Mouse (Mus musculus): ENCODE data around the gene Lingo3. TPM values are rescaled to one million over a fixed set of nuclear protein-coding genes. Genes with fewer than 3 reads are reported as not detected.

Lingo3 gene
- polyA plus RNA-seq, 1 experiment from 2014 or later = 2.7 TPM

- WGBS = 85% methylated on average over 3 of the region's 3 CpGs
- Histone ChIP-seq H3K9me3 (replicated peaks; ENCODE audit: control insufficient read depth, low read length) (no peaks in the 10 kb centered on the region), H3K4me2 (ENCODE audit: low read length) (no peak overlapping the region), H3K36me3 (ENCODE audit: control insufficient read depth, insufficient read depth, low read length) (peaks cover 55% of the 10 kb centered on the region), H3K9ac (ENCODE audit: low read length) (no peak overlapping the region), H3K27me3 (replicated peaks; ENCODE audit: control insufficient read depth, insufficient read depth, low read length) (0 out of 2 replicates have a peak, but pooled peaks cover 1% of the 10 kb centered on the region), H3K4me3 (ENCODE audit: low read depth, low read length) (no peak overlapping the region), H3K27ac (ENCODE audit: low read depth, low read length) (no peak overlapping the region), H3K4me1 (ENCODE audit: control insufficient read depth, insufficient read depth, low read length) (peaks cover 20% of the 10 kb centered on the region)
- DNase-seq (ENCODE audit: low spot score) = no peak
- no peak for ATAC-seq
These were observed 40.8 kb downstream of the Lingo3 start for GRCm38 (mm10) chr10:80802996-80803395.

- H3K9me3 ChIP-seq (replicated peaks; ENCODE audit: control insufficient read depth, low read length) = no peaks in the 10 kb centered on the region
- no peak for DNase-seq (ENCODE audit: low spot score)
- no peak overlapping the region for H3K4me2 ChIP-seq (ENCODE audit: low read length)
- peaks cover 55% of the 10 kb centered on the region for H3K36me3 ChIP-seq (ENCODE audit: control insufficient read depth, insufficient read depth, low read length)
- no peak overlapping the region for H3K27ac ChIP-seq (ENCODE audit: low read depth, low read length)
- no peak for ATAC-seq
- WGBS = 86% methylated on average over 10 of the region's 10 CpGs
- H3K27me3 ChIP-seq (replicated peaks; ENCODE audit: control insufficient read depth, insufficient read depth, low read length) = no peaks in the 10 kb centered on the region
- H3K9ac ChIP-seq (ENCODE audit: low read length) = no peak overlapping the region
- H3K4me3 ChIP-seq (ENCODE audit: low read depth, low read length) = no peak overlapping the region
- peaks cover 17% of the 10 kb centered on the region for H3K4me1 ChIP-seq (ENCODE audit: control insufficient read depth, insufficient read depth, low read length)
These were observed 41.5 kb downstream of the Lingo3 start for GRCm38 (mm10) chr10:80802204-80802912.

- ATAC-seq = no peak
- no peaks in the 10 kb centered on the region for H3K9me3 ChIP-seq (replicated peaks; ENCODE audit: control insufficient read depth, low read length)
- H3K4me3 ChIP-seq (ENCODE audit: low read depth, low read length) = peak overlapping the region; percentile 91
- WGBS = 2% methylated on average over 18 of the region's 18 CpGs
- H3K4me2 ChIP-seq (ENCODE audit: low read length) = peak overlapping the region; percentile 98
- peak overlapping the region; percentile 94 for H3K27ac ChIP-seq (ENCODE audit: low read depth, low read length)
- DNase-seq (ENCODE audit: low spot score) = peak; percentile 27
- H3K9ac ChIP-seq (ENCODE audit: low read length) = peak overlapping the region; percentile 93
- peaks cover 19% of the 10 kb centered on the region for H3K4me1 ChIP-seq (ENCODE audit: control insufficient read depth, insufficient read depth, low read length)
- H3K36me3 ChIP-seq (ENCODE audit: control insufficient read depth, insufficient read depth, low read length) = peaks cover 69% of the 10 kb centered on the region
- H3K27me3 ChIP-seq (replicated peaks; ENCODE audit: control insufficient read depth, insufficient read depth, low read length) = no peaks in the 10 kb centered on the region
These were observed 44.7 kb downstream of the Lingo3 start for GRCm38 (mm10) chr10:80799070-80799566.

- Histone ChIP-seq H3K9me3 (replicated peaks; ENCODE audit: control insufficient read depth, low read length) (no peaks in the 10 kb centered on the region), H3K4me3 (ENCODE audit: low read depth, low read length) (peak within 1 kb of the TSS; percentile 91), H3K4me2 (ENCODE audit: low read length) (peak within 1 kb of the TSS; percentile 98), H3K27me3 (replicated peaks; ENCODE audit: control insufficient read depth, insufficient read depth, low read length) (no peaks in the 10 kb centered on the region), H3K27ac (ENCODE audit: low read depth, low read length) (peak within 1 kb of the TSS; percentile 94), H3K9ac (ENCODE audit: low read length) (peak within 1 kb of the TSS; percentile 93), H3K36me3 (ENCODE audit: control insufficient read depth, insufficient read depth, low read length) (peaks cover 69% of the 10 kb centered on the region), H3K4me1 (ENCODE audit: control insufficient read depth, insufficient read depth, low read length) (peaks cover 19% of the 10 kb centered on the region)
- under 1% methylated on average over 102 of the region's 104 CpGs for WGBS
- peak; percentile 95 for ATAC-seq
- peak; percentile 99 for DNase-seq (ENCODE audit: low spot score)
These were observed 45.5 kb downstream of the Lingo3 start, which contains the start of the genes Sf3a2 and Plekhj1 for GRCm38 (mm10) chr10:80798150-80799006. Gene Sf3a2, plus strand, starts transcription at chr10:80798198. Gene Plekhj1, minus strand, starts transcription at chr10:80798626.

GRCm38 (mm10) chr10:80797186-80798149 lies 46.4 kb downstream of the Lingo3 start:
- H3K36me3 ChIP-seq (ENCODE audit: control insufficient read depth, insufficient read depth, low read length) = peaks cover 69% of the 10 kb centered on the region
- 2% methylated on average over 53 of the region's 59 CpGs for WGBS

GRCm38 (mm10) chr10:80796307-80796848 lies 47.5 kb downstream of the Lingo3 start:
- Histone ChIP-seq H3K4me1 (ENCODE audit: control insufficient read depth, insufficient read depth, low read length) (peaks cover 19% of the 10 kb centered on the region), H3K4me2 (ENCODE audit: low read length) (peak overlapping the region; percentile 98), H3K4me3 (ENCODE audit: low read depth, low read length) (peak overlapping the region; percentile 91; the same call in 1 of the 2 replicates), H3K27me3 (replicated peaks; ENCODE audit: control insufficient read depth, insufficient read depth, low read length) (no peaks in the 10 kb centered on the region), H3K36me3 (ENCODE audit: control insufficient read depth, insufficient read depth, low read length) (peaks cover 69% of the 10 kb centered on the region), H3K9ac (ENCODE audit: low read length) (peak overlapping the region; percentile 93; the same call in 1 of the 2 replicates), H3K27ac (ENCODE audit: low read depth, low read length) (no peak overlapping the region), H3K9me3 (replicated peaks; ENCODE audit: control insufficient read depth, low read length) (no peaks in the 10 kb centered on the region)
- WGBS = 87% methylated on average over 9 of the region's 9 CpGs
- ATAC-seq (no peak), DNase-seq (ENCODE audit: low spot score) (no peak)

More at GRCm38 (mm10) chr10:80797186-80798149, 46.4 kb downstream of the Lingo3 start:
- Histone ChIP-seq H3K9me3 (replicated peaks; ENCODE audit: control insufficient read depth, low read length) (no peaks in the 10 kb centered on the region), H3K27ac (ENCODE audit: low read depth, low read length) (peak overlapping the region; percentile 94), H3K4me2 (ENCODE audit: low read length) (peak overlapping the region; percentile 98), H3K9ac (ENCODE audit: low read length) (peak overlapping the region; percentile 93), H3K4me3 (ENCODE audit: low read depth, low read length) (peak overlapping the region; percentile 91), H3K27me3 (replicated peaks; ENCODE audit: control insufficient read depth, insufficient read depth, low read length) (no peaks in the 10 kb centered on the region), H3K4me1 (ENCODE audit: control insufficient read depth, insufficient read depth, low read length) (peaks cover 19% of the 10 kb centered on the region)
- ATAC-seq (peak; percentile 73), DNase-seq (ENCODE audit: low spot score) (no peak)

GRCm38 (mm10) chr10:80794750-80795149 lies 49.1 kb downstream of the Lingo3 start:
- H3K4me2 ChIP-seq (ENCODE audit: low read length) = no peak overlapping the region
- H3K27me3 ChIP-seq (replicated peaks; ENCODE audit: control insufficient read depth, insufficient read depth, low read length) = no peaks in the 10 kb centered on the region
- no peak overlapping the region for H3K27ac ChIP-seq (ENCODE audit: low read depth, low read length)
- no peak overlapping the region for H3K9ac ChIP-seq (ENCODE audit: low read length)
- H3K9me3 ChIP-seq (replicated peaks; ENCODE audit: control insufficient read depth, low read length) = no peaks in the 10 kb centered on the region
- H3K4me3 ChIP-seq (ENCODE audit: low read depth, low read length) = no peak overlapping the region
- H3K36me3 ChIP-seq (ENCODE audit: control insufficient read depth, insufficient read depth, low read length) = peaks cover 71% of the 10 kb centered on the region
- peaks cover 15% of the 10 kb centered on the region for H3K4me1 ChIP-seq (ENCODE audit: control insufficient read depth, insufficient read depth, low read length)
- DNase-seq (ENCODE audit: low spot score) (no peak), ATAC-seq (no peak)
- WGBS = 76% methylated on average over 8 of the region's 8 CpGs

- H3K27me3 ChIP-seq (replicated peaks; ENCODE audit: control insufficient read depth, insufficient read depth, low read length) = no peaks in the 10 kb centered on the region
- H3K4me3 ChIP-seq (ENCODE audit: low read depth, low read length) = no peak overlapping the region
- DNase-seq (ENCODE audit: low spot score) (no peak), ATAC-seq (no peak)
- no peaks in the 10 kb centered on the region for H3K9me3 ChIP-seq (replicated peaks; ENCODE audit: control insufficient read depth, low read length)
- H3K36me3 ChIP-seq (ENCODE audit: control insufficient read depth, insufficient read depth, low read length) = peaks cover 79% of the 10 kb centered on the region
- peaks cover 9% of the 10 kb centered on the region; the same call in 1 of the 2 replicates for H3K4me1 ChIP-seq (ENCODE audit: control insufficient read depth, insufficient read depth, low read length)
- H3K27ac ChIP-seq (ENCODE audit: low read depth, low read length) = no peak overlapping the region
- H3K9ac ChIP-seq (ENCODE audit: low read length) = no peak overlapping the region
- WGBS = 92% methylated on average over 4 of the region's 4 CpGs
- no peak overlapping the region for H3K4me2 ChIP-seq (ENCODE audit: low read length)
These were observed 50.0 kb downstream of the Lingo3 start for GRCm38 (mm10) chr10:80793803-80794202.
